Mouse (Mus musculus) urinary bladder, postnatal 10 days (tissue): ENCODE data around the gene Ttyh2.

Experiments used
- DNase-seq: peaks from one replicate; pipeline ENCODE4 v3.0.0; 2022; ENCODE audit warnings: low spot score

Gene Ttyh2

GRCm38 (mm10) chr11:114711393-114711792 lies 36.2 kb downstream of the Ttyh2 start:
- DNase-seq = no peak

GRCm38 (mm10) chr11:114711861-114712260 lies 36.6 kb downstream of the Ttyh2 start:
- DNase-seq = no peak

GRCm38 (mm10) chr11:114714526-114714925 lies 39.3 kb downstream of the Ttyh2 start:
- no peak for DNase-seq

- DNase-seq = no peak
These were observed 40.3 kb downstream of the Ttyh2 start for GRCm38 (mm10) chr11:114715531-114715930.

- no peak for DNase-seq
These were observed 45.3 kb downstream of the Ttyh2 start for GRCm38 (mm10) chr11:114720535-114720934.

- DNase-seq = no peak
These were observed 47.2 kb downstream of the Ttyh2 start for GRCm38 (mm10) chr11:114722438-114722837.

- no peak for DNase-seq
These were observed 47.8 kb downstream of the Ttyh2 start for GRCm38 (mm10) chr11:114723030-114723429.

- no peak for DNase-seq
These were observed 49.8 kb downstream of the Ttyh2 start for GRCm38 (mm10) chr11:114724787-114725590.

GRCm38 (mm10) chr11:114726965-114727825 lies 52.0 kb downstream of the Ttyh2 start, which contains the start of gene Dnaic2:
Gene Dnaic2, plus strand, starts transcription at chr11:114727408.
- no peak for DNase-seq

- DNase-seq = no peak
These were observed 52.6 kb downstream of the Ttyh2 start for GRCm38 (mm10) chr11:114727826-114728186.

GRCm38 (mm10) chr11:114728333-114728732 lies 53.1 kb downstream of the Ttyh2 start:
- no peak for DNase-seq

GRCm38 (mm10) chr11:114729832-114730363 lies 54.7 kb downstream of the Ttyh2 start:
- DNase-seq = no peak

- DNase-seq = no peak
These were observed 56.5 kb downstream of the Ttyh2 start for GRCm38 (mm10) chr11:114731711-114732110.

GRCm38 (mm10) chr11:114732890-114733289 lies 57.7 kb downstream of the Ttyh2 start:
- DNase-seq = no peak

- no peak for DNase-seq
These were observed 60.9 kb downstream of the Ttyh2 start for GRCm38 (mm10) chr11:114736111-114736510.

GRCm38 (mm10) chr11:114736913-114737624 lies 61.8 kb downstream of the Ttyh2 start:
- no peak for DNase-seq

- no peak for DNase-seq
These were observed 65.4 kb downstream of the Ttyh2 start for GRCm38 (mm10) chr11:114740598-114740997.

GRCm38 (mm10) chr11:114741451-114741850 lies 66.2 kb downstream of the Ttyh2 start:
- DNase-seq = no peak

GRCm38 (mm10) chr11:114745134-114745533 lies 69.9 kb downstream of the Ttyh2 start:
- peak; percentile 77 for DNase-seq

GRCm38 (mm10) chr11:114747564-114748138 lies 72.4 kb downstream of the Ttyh2 start:
- no peak for DNase-seq
